Mouse (Mus musculus) lung, embryonic 14.5 days (tissue): ENCODE data around the gene Pex3. TPM values are rescaled to one million over a fixed set of nuclear protein-coding genes. Genes with fewer than 3 reads are reported as not detected.

ENCODE experiments used
- ATAC-seq: fragments of 200-750 bp; cut with Nextera tagmentation; 2 replicates; pipeline ENCODE4 v1.8.0; 2017; ENCODE audit warnings: mild to moderate bottlenecking, moderate TSS enrichment, moderate library complexity; ENCODE audit not compliant: insufficient read depth
- DNase-seq: peaks from one replicate; pipeline ENCODE4 v3.0.0-alpha.2; 2015
- H3K27ac ChIP-seq: fragments of 300-500 bp; sonication (generic); 2 replicates; pipeline ENCODE4 v1.5.1; 2014; ENCODE audit warnings: low read depth, mild to moderate bottlenecking, moderate library complexity
- H3K27me3 ChIP-seq: fragments of 300-500 bp; sonication (generic); 2 replicates; pipeline ENCODE4 v1.6.1; 2014; ENCODE audit warnings: low read length, control low read depth; ENCODE audit not compliant: insufficient read depth
- H3K36me3 ChIP-seq: fragments of 300-500 bp; sonication (generic); 2 replicates; pipeline ENCODE4 v1.6.1; 2014; ENCODE audit warnings: control low read depth; ENCODE audit not compliant: insufficient read depth
- H3K4me1 ChIP-seq: fragments of 300-500 bp; sonication (generic); 2 replicates; pipeline ENCODE4 v1.6.1; 2014; ENCODE audit warnings: antibody characterized with exemption, control low read depth; ENCODE audit not compliant: insufficient read depth
- H3K4me2 ChIP-seq: fragments of 300-500 bp; sonication (generic); 2 replicates; pipeline ENCODE4 v1.6.1; 2014; ENCODE audit warnings: mild to moderate bottlenecking
- H3K4me3 ChIP-seq: fragments of 300-500 bp; sonication (generic); 2 replicates; pipeline ENCODE4 v1.5.1; 2014; ENCODE audit warnings: low read depth, low read length
- H3K9ac ChIP-seq: fragments of 300-500 bp; sonication (generic); 2 replicates; pipeline ENCODE4 v1.6.1; 2014
- H3K9me3 ChIP-seq: fragments of 300-500 bp; sonication (generic); 2 replicates; pipeline ENCODE4 v1.6.1; 2016; ENCODE audit warnings: low read depth, low read length, control low read depth
- CTCF ChIP-seq: IDR thresholded peaks from 2 replicates; pipeline ENCODE4 v1.5.1; 2016; ENCODE audit warnings: antibody characterized with exemption, low read depth
- WGBS: fragments of 180-500 bp; shearing (Covaris S2); extraction: QIAGEN DNeasy Blood & Tissue Kit; methylation state at CpG from one replicate; pipeline ENCODE4 v1.1.7; 2014; 5-methylcytosine and 5-hydroxymethylcytosine counted together
- polyA plus RNA-seq: library from polyadenylated mRNA; unstranded; fragments of >200 nt; fragmentation: Nextera tagmentation; extraction: Ambion mirVana; gene quantifications from 2 replicates; pipeline ENCODE4 v1.2.1, GENCODE M21; 2014

Gene Pex3
- 26.8 and 27.6 TPM in 2 replicates for polyA plus RNA-seq

DNA sequence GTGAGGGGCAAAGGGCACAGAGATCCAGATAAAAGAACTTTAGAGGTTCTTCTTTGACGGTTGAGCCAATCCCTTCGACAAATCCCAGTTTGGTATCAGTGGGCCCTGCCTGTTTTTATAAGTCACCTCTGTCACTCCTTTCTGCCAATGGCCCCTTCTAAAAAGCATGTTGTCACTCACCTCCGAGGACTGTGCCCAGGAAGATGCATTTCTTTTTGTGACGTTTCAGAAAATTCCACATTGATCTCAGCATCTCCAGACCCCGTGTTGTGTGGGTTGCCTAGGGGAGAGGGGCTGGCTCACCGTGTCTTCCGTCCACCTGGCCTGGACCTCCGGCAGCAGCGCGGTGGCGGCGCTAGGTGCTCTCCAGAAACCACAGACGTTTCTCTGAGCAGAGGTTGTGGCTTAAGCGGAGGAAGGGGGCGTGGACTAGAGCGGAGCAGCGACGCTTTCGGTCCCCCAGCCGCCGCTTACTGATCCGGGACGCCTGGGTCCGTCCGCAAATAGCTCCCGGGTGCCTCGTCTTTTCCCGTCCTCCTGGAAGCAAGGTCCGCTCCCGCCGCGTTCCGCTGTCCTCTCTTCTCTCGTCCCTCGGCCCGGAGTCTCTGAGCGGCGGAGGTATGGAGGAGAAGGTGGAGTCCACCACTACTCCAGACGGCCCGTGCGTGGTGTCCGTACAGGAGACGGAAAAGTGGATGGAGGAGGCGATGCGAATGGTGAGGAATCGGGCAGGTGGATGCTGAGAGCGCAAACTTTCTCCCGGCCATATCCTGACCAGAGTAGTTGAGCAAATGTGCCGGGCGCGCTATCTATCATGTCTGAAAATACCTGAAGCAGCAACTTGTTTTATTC lies at the start of gene Pex3, which contains the start of gene Adat2:
TSS of gene Pex3 (minus strand) at position 497 of the 852 bp plus-strand sequence.
TSS of gene Adat2 (plus strand) at position 249 of the 852 bp plus-strand sequence.
- Histone ChIP-seq H3K4me1 (no peaks in the 10 kb centered on the region; the same call in 1 of the 2 replicates), H3K4me3 (peak within 1 kb of the TSS; percentile 72), H3K9me3 (no peaks in the 10 kb centered on the region), H3K27me3 (no peaks in the 10 kb centered on the region), H3K36me3 (peaks cover 4% of the 10 kb centered on the region; the same call in 1 of the 2 replicates), H3K4me2 (peak within 1 kb of the TSS; percentile 84), H3K27ac (peak within 1 kb of the TSS; percentile 70), H3K9ac (peak within 1 kb of the TSS; percentile 83)
- peak; percentile 98 for ATAC-seq
- under 1% methylated on average over 51 of the region's 51 CpGs for WGBS
- DNase-seq = peak; percentile 95
- 0 out of 2 replicates have a peak, but pooled peaks have one; percentile 24 for TF ChIP-seq CTCF

DNA sequence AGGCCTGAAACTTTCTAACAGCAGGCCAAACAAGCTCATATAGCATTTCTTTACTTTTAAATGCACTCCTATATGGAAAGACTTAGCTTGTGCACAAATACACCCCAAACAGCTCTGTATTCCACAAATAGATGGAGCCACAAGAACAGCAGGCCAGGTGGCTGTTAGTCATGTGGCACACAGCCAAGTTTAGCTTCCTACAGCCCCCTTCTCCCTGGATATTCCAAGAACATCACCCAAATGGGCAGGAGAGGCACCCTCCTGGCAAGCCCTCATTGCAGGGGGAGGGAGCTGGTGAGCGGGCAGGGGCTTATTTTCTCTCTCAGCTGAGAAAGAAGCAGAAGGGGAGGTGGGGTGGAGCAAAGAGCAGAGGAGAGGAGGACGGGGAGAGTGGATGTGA lies 48.0 kb upstream of the Pex3 start:
- Histone ChIP-seq H3K27me3 (no peaks in the 10 kb centered on the region), H3K27ac (no peak overlapping the region), H3K4me3 (no peak overlapping the region), H3K4me1 (no peaks in the 10 kb centered on the region), H3K36me3 (no peaks in the 10 kb centered on the region), H3K9me3 (no peaks in the 10 kb centered on the region), H3K9ac (no peak overlapping the region), H3K4me2 (no peak overlapping the region)
- ATAC-seq (no peak), DNase-seq (no peak)
- TF ChIP-seq CTCF = no peak
- 64% methylated on average over 2 of the region's 2 CpGs for WGBS

DNA sequence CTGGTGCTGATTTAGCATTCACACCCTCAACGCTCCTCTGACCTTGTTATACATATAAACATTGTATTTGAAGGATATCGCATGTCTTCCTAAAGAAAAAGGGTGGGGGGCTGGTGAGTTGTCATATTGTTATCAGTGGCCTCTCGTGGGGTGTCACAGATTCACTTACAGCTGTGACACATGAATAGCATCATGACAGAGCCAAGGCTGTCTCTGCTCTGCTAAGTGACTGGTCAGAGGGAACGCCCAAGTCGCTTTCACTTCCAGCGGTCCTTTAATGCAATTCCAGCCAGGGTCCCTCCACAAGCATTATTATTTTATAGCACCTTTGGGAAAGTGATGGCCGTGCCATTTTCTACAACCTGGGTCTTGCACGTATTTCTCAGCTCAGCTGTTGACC lies 44.5 kb upstream of the Pex3 start:
- Histone ChIP-seq H3K27me3 (no peaks in the 10 kb centered on the region), H3K36me3 (no peaks in the 10 kb centered on the region), H3K4me1 (no peaks in the 10 kb centered on the region), H3K4me3 (no peak overlapping the region), H3K9me3 (no peaks in the 10 kb centered on the region), H3K4me2 (no peak overlapping the region), H3K27ac (no peak overlapping the region), H3K9ac (no peak overlapping the region)
- WGBS = 41% methylated on average over 8 of the region's 8 CpGs
- DNase-seq = peak; percentile 41
- no peak for TF ChIP-seq CTCF
- peak; percentile 52; the same call in 1 of the 2 replicates for ATAC-seq

DNA sequence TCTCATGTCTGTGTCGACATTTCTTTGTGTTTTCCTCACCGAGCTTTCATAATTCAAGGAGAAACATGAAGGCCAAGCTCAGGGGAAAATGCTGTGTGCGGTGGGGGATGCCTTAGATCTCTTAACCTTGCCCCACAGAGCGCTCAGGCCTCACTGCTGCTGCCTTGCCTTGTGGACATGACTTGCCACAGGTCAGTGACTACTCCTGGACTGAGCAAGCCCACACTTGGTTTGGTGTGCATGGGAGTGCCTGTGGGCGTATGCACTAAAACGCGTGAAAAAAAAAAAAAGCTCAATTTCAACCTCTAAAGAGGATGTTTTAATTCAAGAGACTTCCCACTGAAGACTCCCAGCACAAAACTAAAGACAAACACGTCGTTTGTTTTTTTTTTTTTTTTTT lies 43.9 kb upstream of the Pex3 start:
- no peaks in the 10 kb centered on the region for H3K27me3 ChIP-seq
- whole genome bisulfite sequencing = 71% methylated on average over 9 of the region's 9 CpGs
- H3K4me3 ChIP-seq = no peak overlapping the region
- TF ChIP-seq CTCF = no peak
- H3K9me3 ChIP-seq = no peaks in the 10 kb centered on the region; the same call in 1 of the 2 replicates
- H3K4me2 ChIP-seq = no peak overlapping the region
- DNase-seq (no peak), ATAC-seq (no peak)
- no peaks in the 10 kb centered on the region for H3K4me1 ChIP-seq
- H3K27ac ChIP-seq = no peak overlapping the region
- no peak overlapping the region for H3K9ac ChIP-seq
- no peaks in the 10 kb centered on the region for H3K36me3 ChIP-seq

DNA sequence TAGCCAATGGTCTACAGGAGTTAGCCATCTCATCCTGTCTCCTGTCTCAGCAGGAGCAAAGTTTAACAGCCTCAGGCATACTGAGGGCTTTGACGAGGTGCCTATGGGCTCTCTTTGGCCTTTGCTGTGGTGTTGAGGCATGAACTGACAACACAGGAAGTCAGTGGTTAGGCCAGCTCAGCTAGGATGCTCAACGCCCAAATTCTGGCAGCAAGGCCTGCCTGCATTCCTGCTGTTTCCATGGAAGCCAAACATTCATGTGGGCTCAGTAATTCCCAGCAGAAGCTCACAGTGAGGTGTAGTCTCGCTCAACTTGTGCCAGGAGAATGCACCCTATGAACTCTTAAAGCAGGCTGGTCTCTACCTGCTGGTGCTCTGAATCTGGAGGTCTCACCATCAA lies 43.1 kb upstream of the Pex3 start:
- Histone ChIP-seq H3K4me1 (no peaks in the 10 kb centered on the region), H3K4me2 (no peak overlapping the region), H3K9me3 (no peaks in the 10 kb centered on the region; the same call in 1 of the 2 replicates), H3K36me3 (no peaks in the 10 kb centered on the region), H3K4me3 (no peak overlapping the region), H3K9ac (no peak overlapping the region), H3K27ac (no peak overlapping the region), H3K27me3 (no peaks in the 10 kb centered on the region)
- DNase-seq (peak; percentile 64), ATAC-seq (peak; percentile 51; the same call in 1 of the 2 replicates)
- TF ChIP-seq CTCF = no peak
- 40% methylated on average over 3 of the region's 3 CpGs for WGBS

DNA sequence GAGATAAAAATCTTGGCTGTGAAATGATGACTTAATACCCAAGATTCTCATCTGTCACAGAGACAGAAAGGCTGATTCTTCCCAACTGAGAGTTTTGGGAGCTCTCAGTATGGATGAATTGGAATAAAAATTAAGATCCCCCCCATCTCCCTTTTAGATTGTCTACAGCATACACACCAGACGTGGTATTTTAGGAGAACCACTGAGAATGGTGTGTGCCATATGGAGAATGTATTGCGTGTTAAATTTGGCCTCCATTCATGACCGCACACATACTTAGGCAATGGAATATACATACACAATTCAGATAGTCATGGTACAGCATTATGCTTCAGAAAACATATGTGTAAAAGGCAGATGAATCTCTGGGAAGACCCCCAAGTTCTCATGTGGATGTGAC lies 40.6 kb upstream of the Pex3 start:
- DNase-seq = no peak
- Histone ChIP-seq H3K4me1 (no peaks in the 10 kb centered on the region), H3K36me3 (no peaks in the 10 kb centered on the region), H3K9me3 (no peaks in the 10 kb centered on the region; the same call in 1 of the 2 replicates), H3K9ac (no peak overlapping the region), H3K4me3 (no peak overlapping the region), H3K27ac (no peak overlapping the region), H3K27me3 (no peaks in the 10 kb centered on the region), H3K4me2 (no peak overlapping the region)
- 83% methylated on average over 3 of the region's 3 CpGs for WGBS
- no peak for ATAC-seq
- TF ChIP-seq CTCF = no peak

DNA sequence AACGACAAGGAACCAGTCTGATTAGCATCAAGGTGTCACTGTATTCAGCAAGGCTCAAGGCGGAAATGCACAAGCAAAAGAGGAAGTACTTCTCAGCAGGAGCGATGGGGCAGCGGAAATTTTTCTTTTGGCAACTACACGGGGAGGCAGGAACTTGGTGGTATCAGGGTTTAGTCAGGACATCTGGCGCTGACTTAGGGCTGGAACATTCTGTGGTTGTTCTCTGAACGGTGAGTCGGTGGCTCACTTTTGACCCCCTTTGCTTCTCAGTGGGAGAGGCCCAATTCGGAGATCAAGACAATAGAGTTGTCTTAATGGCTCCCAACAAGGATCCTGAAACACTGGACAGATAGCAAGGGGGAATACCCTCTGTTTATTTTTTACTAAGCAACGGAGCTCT lies 39.3 kb upstream of the Pex3 start:
- Histone ChIP-seq H3K4me3 (no peak overlapping the region), H3K9me3 (no peaks in the 10 kb centered on the region; the same call in 1 of the 2 replicates), H3K36me3 (no peaks in the 10 kb centered on the region), H3K9ac (no peak overlapping the region), H3K4me1 (no peaks in the 10 kb centered on the region), H3K27me3 (no peaks in the 10 kb centered on the region), H3K4me2 (no peak overlapping the region), H3K27ac (no peak overlapping the region)
- ATAC-seq = no peak
- no peak for TF ChIP-seq CTCF
- 91% methylated on average over 10 of the region's 10 CpGs for WGBS
- no peak for DNase-seq
